Mouse (Mus musculus): ENCODE data around the gene Ube2r2. TPM values are rescaled to one million over a fixed set of nuclear protein-coding genes. Genes with fewer than 3 reads are reported as not detected.

Ube2r2 gene
- polyA plus RNA-seq, 1 experiment: 129 TPM

DNA sequence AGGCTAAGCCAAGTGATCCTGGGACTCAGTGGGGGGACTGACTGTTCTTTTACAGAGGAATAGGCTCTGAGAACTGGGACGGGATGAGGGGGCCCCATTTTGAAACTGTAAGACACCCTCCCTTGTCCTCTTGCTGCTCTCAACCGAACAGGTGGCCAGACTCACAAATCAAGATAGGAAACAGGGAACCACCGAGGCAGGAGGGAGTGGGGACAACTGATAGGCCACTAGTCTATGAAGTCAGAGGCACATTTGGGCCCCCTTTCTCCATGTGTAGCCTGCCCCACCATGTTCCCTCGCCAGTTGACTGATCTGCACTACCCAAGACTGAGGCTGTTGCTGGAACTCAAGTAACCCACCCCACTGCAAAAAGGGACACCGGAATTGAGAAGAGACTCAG, 38.7 kb upstream of the Ube2r2 start:
- TF ChIP-seq POLR2A (IDR thresholded peaks at IDR 0.05; ENCODE audit: extremely low read depth, insufficient read depth, low read length): no peak
- TF ChIP-seq CTCF (IDR thresholded peaks at IDR 0.05; ENCODE audit: extremely low read depth, insufficient read depth, low read length): no peak
- H3K4me3 ChIP-seq (ENCODE audit: insufficient read depth, low read length): no peak overlapping the region
- H3K4me1 ChIP-seq (ENCODE audit: control insufficient read depth, insufficient read depth, low read length): peaks cover 1% of the 10 kb centered on the region; the same call in 1 of the 2 replicates
- H3K27ac ChIP-seq (ENCODE audit: insufficient read depth, low read length): no peak overlapping the region

DNA sequence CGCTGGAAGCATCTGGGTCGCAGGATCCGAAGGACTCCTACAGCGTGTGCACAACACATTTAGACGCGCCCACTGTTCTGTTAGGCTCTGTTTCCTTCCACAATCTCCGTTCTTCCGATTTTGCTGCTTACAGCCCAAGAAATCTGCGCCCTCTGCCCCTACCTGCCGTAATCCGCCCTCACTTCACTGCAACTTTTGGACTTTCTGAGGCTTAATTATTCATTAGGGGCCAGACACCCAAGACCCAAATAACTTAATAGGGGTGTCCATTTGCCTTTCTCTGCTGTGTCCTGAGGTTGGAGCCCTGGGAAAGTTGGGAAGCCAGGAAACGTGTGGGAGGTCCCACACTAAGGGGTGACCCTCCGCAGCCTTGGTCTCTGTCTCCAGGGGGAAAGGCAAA, 38.2 kb upstream of the Ube2r2 start:
- TF ChIP-seq POLR2A (IDR thresholded peaks at IDR 0.05; ENCODE audit: extremely low read depth, insufficient read depth, low read length) (no peak), CTCF (IDR thresholded peaks at IDR 0.05; ENCODE audit: extremely low read depth, insufficient read depth, low read length) (no peak)
- no peak overlapping the region; the same call in 1 of the 2 replicates for H3K4me3 ChIP-seq (ENCODE audit: insufficient read depth, low read length)
- peaks cover 1% of the 10 kb centered on the region; the same call in 1 of the 2 replicates for H3K4me1 ChIP-seq (ENCODE audit: control insufficient read depth, insufficient read depth, low read length)
- no peak overlapping the region for H3K27ac ChIP-seq (ENCODE audit: insufficient read depth, low read length)

DNA sequence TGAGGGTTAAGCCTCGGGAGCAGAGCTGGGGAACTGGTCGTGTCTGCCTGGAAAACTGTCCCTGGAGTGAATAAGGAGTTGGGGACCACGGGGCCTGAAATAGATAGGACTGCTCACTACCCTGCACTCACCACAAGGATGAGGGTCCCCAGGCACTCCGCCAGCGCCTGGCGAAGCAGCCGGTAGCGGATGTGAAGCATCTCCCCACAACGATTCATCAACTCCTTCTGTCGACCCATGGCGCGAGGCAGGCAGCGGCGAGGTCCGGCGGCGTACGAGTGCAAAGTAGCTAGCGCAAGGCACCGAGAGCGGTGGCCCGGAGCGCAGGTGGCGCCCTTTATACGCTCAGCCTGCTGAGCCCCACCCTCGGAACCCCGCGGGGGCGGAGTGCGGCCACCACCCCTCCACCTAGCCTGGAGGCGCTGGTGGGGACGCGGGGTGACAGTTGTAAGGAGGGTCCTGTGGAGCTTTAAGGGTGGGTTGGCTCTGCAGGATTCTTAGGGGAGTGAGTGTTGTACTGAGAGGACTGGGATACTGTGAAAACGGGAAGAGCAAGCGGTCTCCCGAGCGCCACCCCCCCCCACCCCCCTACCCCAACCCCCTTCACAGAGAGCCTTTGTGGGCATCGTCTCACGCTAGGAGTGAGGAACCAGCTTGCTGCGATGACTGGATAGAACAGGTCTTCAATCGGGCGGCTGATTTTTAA, 37.5 kb upstream of the Ube2r2 start, which contains the start of gene Aqp3:
Gene Aqp3 (minus strand): TSS at position 313 of the 706 bp plus-strand sequence.
- no peak for TF ChIP-seq POLR2A (IDR thresholded peaks at IDR 0.05; ENCODE audit: extremely low read depth, insufficient read depth, low read length)
- no peak for TF ChIP-seq CTCF (IDR thresholded peaks at IDR 0.05; ENCODE audit: extremely low read depth, insufficient read depth, low read length)

DNA sequence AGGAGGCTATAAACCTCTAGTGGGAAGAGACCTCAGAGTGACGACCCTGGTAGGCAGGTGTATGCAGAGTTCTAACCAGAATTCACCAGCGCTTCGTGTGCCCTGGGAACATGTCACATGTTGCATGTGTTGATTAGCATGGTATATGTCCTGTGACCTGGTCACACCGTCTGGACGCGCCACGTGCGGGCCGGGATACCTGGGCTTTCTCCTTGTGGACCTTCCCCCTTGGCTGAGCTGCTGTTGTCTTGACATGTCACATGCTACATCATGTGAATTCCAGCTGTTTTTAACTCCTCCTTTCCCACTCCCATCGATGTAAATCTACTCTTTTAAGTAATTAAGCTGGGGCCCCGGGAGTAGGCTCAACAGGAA, 37.0 kb upstream of the Ube2r2 start:
- no peak overlapping the region for H3K27ac ChIP-seq (ENCODE audit: insufficient read depth, low read length)
- peaks cover 1% of the 10 kb centered on the region; the same call in 1 of the 2 replicates for H3K4me1 ChIP-seq (ENCODE audit: control insufficient read depth, insufficient read depth, low read length)
- no peak overlapping the region; the same call in 1 of the 2 replicates for H3K4me3 ChIP-seq (ENCODE audit: insufficient read depth, low read length)
- TF ChIP-seq CTCF (IDR thresholded peaks at IDR 0.05; ENCODE audit: extremely low read depth, insufficient read depth, low read length) (no peak), POLR2A (IDR thresholded peaks at IDR 0.05; ENCODE audit: extremely low read depth, insufficient read depth, low read length) (no peak)

More for the DNA sequence above, 37.5 kb upstream of the Ube2r2 start, which contains the start of gene Aqp3:
- no peak within 1 kb of the TSS for H3K27ac ChIP-seq (ENCODE audit: insufficient read depth, low read length)
- peak within 1 kb of the TSS; percentile 32 for H3K4me3 ChIP-seq (ENCODE audit: insufficient read depth, low read length)
- H3K4me1 ChIP-seq (ENCODE audit: control insufficient read depth, insufficient read depth, low read length): peaks cover 1% of the 10 kb centered on the region; the same call in 1 of the 2 replicates

DNA sequence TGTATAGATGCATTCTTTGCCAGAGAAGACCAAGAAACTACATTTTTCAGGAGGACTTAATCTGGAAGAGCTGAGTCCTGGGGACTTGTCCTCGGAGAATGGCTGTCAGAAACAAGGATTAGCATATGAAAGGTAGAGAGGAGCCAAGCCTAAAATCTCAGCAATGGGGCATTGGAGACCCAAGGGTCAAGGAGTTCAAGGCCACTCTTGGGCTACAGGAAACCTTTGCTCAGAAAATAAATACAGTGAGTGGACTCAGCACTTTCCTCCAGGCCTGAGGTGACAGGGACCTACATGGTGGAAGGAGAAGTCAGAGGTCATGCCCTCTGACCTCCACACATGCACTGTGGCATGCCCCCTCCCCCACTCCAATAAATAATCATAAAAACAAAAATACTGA, 34.6 kb upstream of the Ube2r2 start:
- TF ChIP-seq POLR2A (IDR thresholded peaks at IDR 0.05; ENCODE audit: extremely low read depth, insufficient read depth, low read length): no peak
- TF ChIP-seq CTCF (IDR thresholded peaks at IDR 0.05; ENCODE audit: extremely low read depth, insufficient read depth, low read length): no peak
- no peak overlapping the region for H3K4me3 ChIP-seq (ENCODE audit: insufficient read depth, low read length)

DNA sequence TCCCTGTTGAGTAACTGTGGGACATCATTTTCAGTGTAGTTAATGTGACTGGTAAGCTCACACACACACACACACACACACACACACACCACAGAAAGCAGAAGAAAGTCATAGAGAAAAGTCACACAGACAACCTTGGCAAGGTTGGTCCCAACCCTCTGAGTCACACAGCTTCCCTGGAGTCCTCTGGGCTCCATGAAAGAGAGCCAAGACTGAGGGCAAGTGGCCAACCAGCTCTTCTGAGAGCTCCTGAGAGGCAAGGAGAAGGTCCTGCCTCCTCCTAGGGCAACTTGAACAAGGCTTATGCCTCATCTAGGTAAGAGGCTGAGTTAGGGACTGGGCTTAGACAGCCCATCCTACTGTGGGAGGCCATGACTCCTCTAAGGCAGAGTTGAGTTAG, 32.6 kb upstream of the Ube2r2 start:
- no peak overlapping the region for H3K4me3 ChIP-seq (ENCODE audit: insufficient read depth, low read length)
- no peak overlapping the region for H3K27ac ChIP-seq (ENCODE audit: insufficient read depth, low read length)
- H3K4me1 ChIP-seq (ENCODE audit: control insufficient read depth, insufficient read depth, low read length): peaks cover 1% of the 10 kb centered on the region; the same call in 1 of the 2 replicates
- TF ChIP-seq CTCF (IDR thresholded peaks at IDR 0.05; ENCODE audit: extremely low read depth, insufficient read depth, low read length) (no peak), POLR2A (IDR thresholded peaks at IDR 0.05; ENCODE audit: extremely low read depth, insufficient read depth, low read length) (no peak)

More for the DNA sequence above, 34.6 kb upstream of the Ube2r2 start:
- H3K27ac ChIP-seq (ENCODE audit: insufficient read depth, low read length): no peak overlapping the region
- peaks cover 1% of the 10 kb centered on the region; the same call in 1 of the 2 replicates for H3K4me1 ChIP-seq (ENCODE audit: control insufficient read depth, insufficient read depth, low read length)

DNA sequence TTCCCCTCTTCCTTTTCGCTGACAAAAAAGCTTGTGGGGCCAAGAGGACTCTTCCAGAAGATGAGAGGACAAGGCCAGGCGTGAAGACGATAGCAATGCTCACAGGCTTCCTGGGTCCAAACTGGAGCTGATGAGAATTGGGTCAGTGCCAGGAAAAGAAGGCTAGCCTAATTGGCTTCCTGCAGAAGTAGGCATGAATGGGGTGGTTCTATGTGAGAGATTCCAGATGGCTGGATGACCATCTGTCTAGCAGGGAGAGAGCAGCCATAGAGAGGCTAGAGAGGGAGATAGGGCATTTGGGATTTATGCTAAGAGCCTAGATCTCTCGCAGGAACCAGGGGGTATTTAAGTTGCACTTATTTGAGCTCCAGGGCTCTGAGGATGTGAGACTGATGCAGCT, 28.1 kb upstream of the Ube2r2 start:
- no peaks in the 10 kb centered on the region for H3K4me1 ChIP-seq (ENCODE audit: control insufficient read depth, insufficient read depth, low read length)
- no peak overlapping the region for H3K27ac ChIP-seq (ENCODE audit: insufficient read depth, low read length)
- TF ChIP-seq POLR2A (IDR thresholded peaks at IDR 0.05; ENCODE audit: extremely low read depth, insufficient read depth, low read length): no peak
- H3K4me3 ChIP-seq (ENCODE audit: insufficient read depth, low read length): no peak overlapping the region

DNA sequence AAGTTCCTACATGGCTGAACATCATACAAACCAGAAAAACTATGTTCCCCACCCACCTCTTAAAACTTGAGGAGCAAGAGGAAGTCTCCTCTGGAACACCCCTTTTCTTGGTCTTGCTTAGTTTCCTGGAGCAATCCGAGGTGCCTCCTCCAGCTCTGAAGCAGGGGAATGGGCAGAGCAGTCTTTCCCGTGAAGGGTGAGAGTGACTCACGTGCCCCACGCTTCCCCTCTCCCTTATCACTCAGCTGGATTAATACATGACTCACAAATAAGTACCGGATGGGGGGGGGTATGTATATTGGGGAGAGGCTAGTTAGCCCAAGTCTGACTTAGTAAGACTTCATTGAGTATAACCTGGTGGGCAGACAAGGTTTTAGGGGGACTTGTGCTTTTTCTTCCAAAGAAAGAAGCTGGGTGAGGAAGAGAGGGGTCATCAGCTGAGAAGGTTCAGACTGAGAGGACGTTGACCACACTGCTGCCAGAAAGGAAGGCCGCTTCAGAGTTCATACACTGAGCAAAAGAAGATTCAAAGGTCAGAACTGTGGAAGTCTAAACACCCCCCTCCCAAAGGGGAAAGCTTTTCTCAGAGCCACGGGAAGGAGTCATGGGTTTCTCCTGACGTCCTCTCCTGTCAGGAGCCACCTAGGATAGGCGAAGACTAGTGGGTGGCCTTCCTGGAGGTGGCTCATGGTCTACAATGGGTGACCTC, 26.7 kb upstream of the Ube2r2 start:
- H3K27ac ChIP-seq (ENCODE audit: insufficient read depth, low read length): no peak overlapping the region
- H3K4me1 ChIP-seq (ENCODE audit: control insufficient read depth, insufficient read depth, low read length): no peaks in the 10 kb centered on the region
- TF ChIP-seq POLR2A (IDR thresholded peaks at IDR 0.05; ENCODE audit: extremely low read depth, insufficient read depth, low read length): no peak
- no peak for TF ChIP-seq CTCF (IDR thresholded peaks at IDR 0.05; ENCODE audit: extremely low read depth, insufficient read depth, low read length)
- no peak overlapping the region for H3K4me3 ChIP-seq (ENCODE audit: insufficient read depth, low read length)

DNA sequence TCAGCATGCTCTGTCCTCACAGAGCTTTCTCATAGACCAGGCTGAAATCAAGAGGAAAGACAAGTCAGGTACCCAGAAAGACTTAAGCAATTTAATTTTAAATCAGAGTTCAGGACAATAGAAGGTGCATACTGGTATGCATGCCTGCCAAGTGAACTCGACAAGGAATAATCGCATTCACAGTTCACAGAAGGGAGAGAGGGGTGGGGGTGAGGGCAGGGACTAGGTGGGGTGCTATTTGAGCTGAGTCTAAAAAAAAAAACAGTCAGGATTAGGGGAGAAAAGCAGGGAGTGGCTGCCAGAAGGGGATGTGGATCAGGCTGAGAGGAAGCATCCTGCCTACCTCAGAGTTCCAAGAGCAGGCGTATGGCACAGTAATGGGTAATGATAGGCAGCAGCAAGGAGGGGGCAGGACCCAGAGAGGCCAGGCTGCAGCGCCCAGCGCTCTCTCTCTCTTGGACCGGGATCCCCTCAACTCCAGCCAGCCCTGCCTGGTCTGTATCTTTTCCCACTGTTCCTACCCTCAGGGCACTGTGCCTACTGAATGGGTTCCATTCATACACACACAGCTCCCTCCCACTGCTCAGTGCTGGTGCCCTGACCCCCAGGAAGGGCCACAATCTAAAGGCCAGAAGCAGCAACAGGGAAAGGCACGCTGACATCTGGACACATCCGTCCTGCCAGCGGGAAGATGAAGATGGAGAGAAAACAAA, 21.0 kb upstream of the Ube2r2 start:
- TF ChIP-seq CTCF (IDR thresholded peaks at IDR 0.05; ENCODE audit: extremely low read depth, insufficient read depth, low read length) (no peak), POLR2A (IDR thresholded peaks at IDR 0.05; ENCODE audit: extremely low read depth, insufficient read depth, low read length) (no peak)
- Histone ChIP-seq H3K27ac (ENCODE audit: insufficient read depth, low read length) (no peak overlapping the region), H3K4me3 (ENCODE audit: insufficient read depth, low read length) (no peak overlapping the region), H3K4me1 (ENCODE audit: control insufficient read depth, insufficient read depth, low read length) (no peaks in the 10 kb centered on the region)

Data from cortical plate, adult 2 months (tissue).